Mouse (Mus musculus) ES-E14 (cell line): ENCODE data around the gene Rhou. TPM values are rescaled to one million over a fixed set of nuclear protein-coding genes. Genes with fewer than 3 reads are reported as not detected.

ENCODE experiments used
- DNase-seq: peaks from one replicate; pipeline ENCODE4 v3.0.0-alpha.2; 2013; ENCODE audit warnings: low read depth, low spot score
- H3K27ac ChIP-seq: 2 replicates; pipeline ENCODE4 v1.5.1; 2012; ENCODE audit warnings: low read depth, mild to moderate bottlenecking, low read length, moderate library complexity, mixed read lengths; ENCODE audit not compliant: poor library complexity, insufficient read depth, severe bottlenecking
- H3K36me3 ChIP-seq: 2 replicates; pipeline ENCODE4 v1.6.1; 2012; ENCODE audit warnings: mild to moderate bottlenecking, low read length, moderate library complexity, mixed read lengths; ENCODE audit not compliant: control insufficient read depth, poor library complexity, insufficient read depth, severe bottlenecking
- H3K4me1 ChIP-seq, 2 experiments: fragments of 150-350 bp in 1 of 2; sonication (generic) in 1 of 2; 2 replicates each; pipeline ENCODE4 v1.6.1; 2012; ENCODE audit warnings: low read length in 2 of 2, mild to moderate bottlenecking in 1 of 2, mixed read lengths in 1 of 2; ENCODE audit not compliant: control insufficient read depth in 2 of 2, insufficient read depth in 2 of 2, poor library complexity in 1 of 2
- H3K4me3 ChIP-seq, 2 experiments: fragments of 150-350 bp in 1 of 2; sonication (generic) in 1 of 2; 2 replicates each; pipeline ENCODE4 v1.5.1; 2012; ENCODE audit warnings: low read length in 2 of 2, low read depth in 1 of 2, mild to moderate bottlenecking in 1 of 2, mixed read lengths in 1 of 2; ENCODE audit not compliant: insufficient read depth in 1 of 2, poor library complexity in 1 of 2, severe bottlenecking in 1 of 2
- H3K9ac ChIP-seq: 2 replicates; pipeline ENCODE4 v1.6.1; 2012; ENCODE audit warnings: low read depth, mild to moderate bottlenecking, low read length, mixed read lengths; ENCODE audit not compliant: poor library complexity, insufficient read depth, severe bottlenecking
- H3K9me3 ChIP-seq: fragments of 150-350 bp; sonication (generic); 2 replicates; pipeline ENCODE4 v1.6.1; 2012; ENCODE audit warnings: low read depth, mild to moderate bottlenecking, low read length; ENCODE audit not compliant: control insufficient read depth, insufficient read depth
- CHD2 ChIP-seq: IDR thresholded peaks from 2 replicates; pipeline ENCODE4 v1.6.1; 2014; ENCODE audit warnings: mild to moderate bottlenecking, low read depth, low read length, inconsistent platforms
- HCFC1 ChIP-seq: IDR thresholded peaks from 2 replicates; pipeline ENCODE4 v1.6.1; 2012; ENCODE audit warnings: low read length, inconsistent platforms, borderline replicate concordance; ENCODE audit not compliant: insufficient read depth
- MAFK ChIP-seq: IDR thresholded peaks from 2 replicates; pipeline ENCODE4 v1.6.1; 2014; ENCODE audit warnings: mild to moderate bottlenecking, low read depth, low read length, inconsistent platforms; ENCODE audit not compliant: insufficient read depth
- ZC3H11A ChIP-seq: IDR thresholded peaks from 2 replicates; pipeline ENCODE4 v1.6.1; 2012; ENCODE audit warnings: low read depth, mild to moderate bottlenecking, inconsistent platforms, low read length, borderline replicate concordance
- ZNF384 ChIP-seq: IDR thresholded peaks from 2 replicates; pipeline ENCODE4 v1.6.1; 2012; ENCODE audit warnings: low read depth, low read length, inconsistent platforms
- in situ Hi-C, 2 experiments: fragments of 600-800 bp; cut with MboI; formaldehyde crosslinking; loops; one replicate each; pipeline ENCODE4 v1.15.1; 2025; ENCODE audit warnings: low sequenced_read_pairs in 2 of 2, inconsistent platforms in 1 of 2; ENCODE audit not compliant: unreplicated experiment in 2 of 2
- total RNA-seq: library from RNA; depleted of rRNA; stranded (reverse); fragments of 300-350 nt; gene quantifications from 2 replicates; pipeline ENCODE4 v1.2.3, GENCODE M21; 2012

Rhou gene
- total RNA-seq, 1 experiment, result 12.7 TPM

GRCm38 (mm10) chr8:123682073-123682761 is 28.5 kb downstream of the Rhou start:
- H3K4me3 ChIP-seq, result peak overlapping the region; percentile 32 to 36
- H3K36me3 ChIP-seq, result no peaks in the 10 kb centered on the region
- no peak overlapping the region; the same call in 1 of the 2 replicates for H3K9ac ChIP-seq
- peaks cover 2 to 10% of the 10 kb centered on the region in 2 experiments; a peak in 3 of 4 replicates for H3K4me1 ChIP-seq
- in situ Hi-C loops, result no loop called here
- peak; percentile 97 for DNase-seq
- no peak overlapping the region for H3K27ac ChIP-seq
- H3K9me3 ChIP-seq, result no peaks in the 10 kb centered on the region
- TF ChIP-seq HCFC1 (no peak), MAFK (no peak), ZNF384 (no peak), CHD2 (no peak), ZC3H11A (no peak)

GRCm38 (mm10) chr8:123683321-123683720 is 29.6 kb downstream of the Rhou start:
- TF ChIP-seq ZNF384, result no peak
- no peak for TF ChIP-seq CHD2
- no peak for TF ChIP-seq HCFC1
- TF ChIP-seq ZC3H11A, result no peak
- no peak for TF ChIP-seq MAFK
- Histone ChIP-seq H3K27ac (no peak overlapping the region), H3K9ac (no peak overlapping the region), H3K4me3 (no peak overlapping the region), H3K4me1 (peaks cover 2 to 16% of the 10 kb centered on the region in 2 experiments; a peak in 3 of 4 replicates), H3K36me3 (no peaks in the 10 kb centered on the region), H3K9me3 (no peaks in the 10 kb centered on the region)
- no peak for DNase-seq
- in situ Hi-C loops, result no loop called here

GRCm38 (mm10) chr8:123684806-123685205 is 31.1 kb downstream of the Rhou start:
- DNase-seq, result no peak
- H3K36me3 ChIP-seq, result no peaks in the 10 kb centered on the region
- no peak overlapping the region for H3K4me3 ChIP-seq
- no peak overlapping the region for H3K9ac ChIP-seq
- H3K9me3 ChIP-seq, result no peaks in the 10 kb centered on the region
- no peak for TF ChIP-seq ZNF384
- no peak for TF ChIP-seq MAFK
- no peak for TF ChIP-seq CHD2
- no peak for TF ChIP-seq HCFC1
- TF ChIP-seq ZC3H11A, result no peak
- H3K4me1 ChIP-seq, result peaks cover 2 to 16% of the 10 kb centered on the region in 2 experiments; a peak in 3 of 4 replicates
- H3K27ac ChIP-seq, result no peak overlapping the region
- in situ Hi-C loops, result no loop called here

- no peak for DNase-seq
- TF ChIP-seq CHD2 (no peak), ZC3H11A (no peak), ZNF384 (no peak), HCFC1 (no peak), MAFK (no peak)
- Histone ChIP-seq H3K36me3 (no peaks in the 10 kb centered on the region), H3K9me3 (no peaks in the 10 kb centered on the region), H3K4me1 (peaks cover 2 to 16% of the 10 kb centered on the region in 2 experiments; a peak in 3 of 4 replicates), H3K4me3 (no peak overlapping the region), H3K27ac (no peak overlapping the region), H3K9ac (no peak overlapping the region)
- in situ Hi-C loops, result no loop called here
Measured at GRCm38 (mm10) chr8:123685477-123685876, 31.7 kb downstream of the Rhou start.
